Mouse (Mus musculus) c-Kit-positive CD71-positive TER-119-positive erythroid progenitor cells, embryonic 14.5 days (primary cell): Measurements from ENCODE around the gene Cdc42bpg.

ENCODE experiments used
- DNase-seq: peaks from one replicate; pipeline ENCODE4 v3.0.0-alpha.2; 2013; ENCODE audit warnings: low spot score

Gene Cdc42bpg

DNA sequence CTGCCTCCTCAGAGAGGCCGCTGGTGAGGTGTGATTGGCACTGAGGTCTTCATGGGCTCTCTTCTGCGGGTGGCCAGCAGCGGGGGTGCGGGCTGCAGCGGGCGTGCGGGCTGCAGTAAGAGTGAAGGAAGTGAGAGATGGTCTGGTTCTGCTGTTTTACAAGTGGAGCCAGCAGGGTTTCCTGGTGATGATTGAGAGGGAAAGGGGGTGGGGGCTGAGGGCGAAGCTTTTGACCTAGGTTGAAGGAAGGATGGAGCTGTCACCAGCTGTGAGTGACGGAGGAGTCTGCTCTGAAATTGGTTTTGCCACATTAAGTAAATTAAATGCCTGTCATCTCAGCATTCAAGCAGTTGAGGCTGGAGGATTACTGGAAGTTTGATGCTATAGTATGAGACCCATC, 42.5 kb downstream of the Cdc42bpg start:
- DNase-seq = no peak

DNA sequence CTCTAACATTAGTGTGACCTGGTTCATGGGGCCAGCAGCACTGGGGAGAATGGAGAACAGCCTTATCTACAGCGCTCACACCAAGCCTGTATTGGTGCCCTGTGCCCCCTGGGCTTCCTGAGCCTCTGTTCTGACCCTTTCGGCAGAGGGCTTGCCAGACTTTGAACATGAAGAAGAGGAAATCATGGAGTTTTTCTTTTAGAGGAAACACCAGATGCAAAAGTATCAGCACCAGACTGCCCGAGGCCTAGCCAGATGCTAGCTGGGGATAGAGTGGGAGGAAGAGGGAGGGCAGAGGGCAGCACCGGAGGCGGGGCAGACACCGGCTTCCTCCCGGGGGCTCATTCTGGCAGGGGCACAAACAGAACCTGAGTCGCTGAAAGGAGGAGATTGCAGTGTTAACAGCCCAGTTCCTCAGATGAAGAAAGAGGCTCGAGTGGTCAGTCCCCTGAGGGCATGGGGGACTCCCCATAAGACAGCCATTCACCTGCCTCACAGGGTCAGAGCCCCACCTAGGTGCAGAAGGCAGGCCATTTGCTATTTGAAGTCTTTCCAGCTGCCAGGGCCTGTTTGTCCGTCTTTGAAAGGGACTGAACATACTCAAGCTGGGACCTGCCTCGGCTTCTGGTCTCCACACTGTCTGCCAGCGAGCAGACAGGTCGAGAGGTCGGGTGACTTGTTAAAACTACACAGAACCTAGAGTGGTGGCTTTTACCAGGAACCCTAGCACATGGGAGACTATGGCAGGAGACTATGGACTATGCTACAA, 43.1 kb downstream of the Cdc42bpg start:
- no peak for DNase-seq

DNA sequence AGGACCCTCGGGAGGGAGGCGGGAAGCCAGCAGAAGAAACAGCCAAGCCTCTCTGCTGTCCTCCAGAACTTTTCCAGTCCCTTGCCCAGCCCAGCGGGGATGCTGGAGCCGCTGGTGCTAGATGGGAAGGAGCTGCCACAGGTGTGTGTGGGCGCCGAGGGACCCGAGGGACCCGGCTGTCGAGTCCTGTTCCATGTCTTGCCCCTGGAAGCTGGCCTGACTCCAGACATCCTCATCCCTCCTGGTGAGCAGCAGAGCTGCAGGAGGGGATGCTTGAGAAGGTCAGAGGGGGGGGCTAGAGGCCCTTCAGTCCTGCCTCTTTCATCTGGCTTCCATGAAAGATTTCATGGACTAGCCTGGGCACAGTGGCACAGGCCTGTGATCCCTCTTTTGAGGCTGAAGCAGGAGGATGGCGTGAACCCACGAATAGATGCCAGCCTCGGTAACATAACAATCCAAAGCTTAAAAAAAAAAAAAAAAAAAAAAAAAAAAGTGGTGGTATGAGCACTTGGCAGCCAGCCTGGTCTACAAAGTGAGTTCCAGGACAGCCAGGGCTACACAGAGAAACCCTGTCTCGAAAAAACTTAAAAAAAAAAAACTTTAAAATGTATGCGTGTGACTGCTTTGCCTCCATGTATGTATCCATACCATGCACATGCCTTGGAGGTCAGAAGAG, 45.3 kb downstream of the Cdc42bpg start:
- DNase-seq = no peak

- DNase-seq = no peak
Observed at GRCm38 (mm10) chr19:6352107-6352505, 45.9 kb downstream of the Cdc42bpg start.

GRCm38 (mm10) chr19:6354030-6354429, 47.8 kb downstream of the Cdc42bpg start:
- no peak for DNase-seq

- no peak for DNase-seq
Observed at GRCm38 (mm10) chr19:6361291-6361690, 55.0 kb downstream of the Cdc42bpg start.

- no peak for DNase-seq
Observed at GRCm38 (mm10) chr19:6363091-6363410, 56.8 kb downstream of the Cdc42bpg start.

DNA sequence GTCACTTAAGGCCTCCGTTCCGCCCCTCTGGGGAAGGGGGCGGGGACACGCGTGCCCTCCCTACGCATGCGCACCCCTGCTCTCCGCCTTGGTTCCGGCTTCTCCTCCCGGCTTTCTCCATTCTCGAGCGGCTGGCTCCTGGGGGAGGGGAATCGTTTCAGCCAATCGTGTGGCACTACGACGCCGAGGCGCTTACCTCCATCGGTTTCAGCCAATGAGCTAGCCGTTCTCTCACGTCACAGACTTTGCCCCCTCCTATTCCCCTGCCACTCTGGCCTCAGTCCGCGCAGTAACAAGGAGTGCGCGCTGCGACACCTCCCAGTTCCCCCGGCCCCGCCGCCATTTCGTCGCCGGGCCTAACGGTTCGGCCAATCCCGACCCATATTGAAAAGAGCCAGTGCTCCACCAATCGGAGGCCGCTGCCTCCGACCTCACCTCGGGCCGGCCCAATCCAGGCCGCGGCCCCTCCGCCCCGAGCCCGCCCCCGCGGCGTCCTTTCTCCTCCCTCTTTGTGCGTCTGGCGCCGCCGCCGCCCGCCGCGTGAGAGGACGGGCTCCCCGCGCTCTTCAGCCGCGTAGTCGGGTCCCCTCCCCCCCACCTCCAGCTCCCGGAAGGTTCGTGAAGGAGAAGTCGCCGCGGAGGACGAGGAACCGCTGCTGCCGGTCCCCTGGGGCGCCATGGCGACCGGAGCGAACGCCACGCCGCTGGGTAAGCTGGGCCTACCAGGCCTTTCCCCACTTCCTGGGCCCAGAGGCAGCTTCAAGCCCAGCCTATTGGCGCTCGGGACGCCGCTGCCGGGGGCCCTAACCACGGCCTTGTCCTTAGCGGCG, 57.4 kb downstream of the Cdc42bpg start, which contains the start of gene Sf1:
Gene Sf1, plus strand, starts transcription at position 280 of the 830 bp plus-strand sequence.
- peak; percentile 100 for DNase-seq

- peak; percentile 87 for DNase-seq
Observed at GRCm38 (mm10) chr19:6364317-6364725, 58.1 kb downstream of the Cdc42bpg start.

GRCm38 (mm10) chr19:6364842-6365241, 58.6 kb downstream of the Cdc42bpg start:
- no peak for DNase-seq

DNA sequence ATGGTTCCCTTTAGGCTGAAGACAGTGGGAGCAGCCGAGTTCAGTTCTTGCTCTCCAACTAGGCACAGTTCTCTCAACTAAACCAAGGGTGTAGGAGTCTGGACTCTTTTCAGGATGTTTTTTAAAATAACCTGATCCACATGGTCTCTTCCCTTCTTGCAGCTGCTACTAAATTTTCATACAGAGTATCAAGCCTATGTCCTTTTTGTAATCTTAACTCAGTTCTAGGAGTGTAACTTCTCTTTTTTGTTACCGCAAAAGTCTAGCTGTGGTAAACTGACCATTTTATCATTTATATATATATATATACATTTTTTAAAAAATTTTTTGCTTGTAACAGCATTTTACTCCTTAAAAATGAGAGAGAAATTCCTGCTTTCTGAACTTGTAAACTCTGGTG, 63.9 kb downstream of the Cdc42bpg start:
- no peak for DNase-seq

DNA sequence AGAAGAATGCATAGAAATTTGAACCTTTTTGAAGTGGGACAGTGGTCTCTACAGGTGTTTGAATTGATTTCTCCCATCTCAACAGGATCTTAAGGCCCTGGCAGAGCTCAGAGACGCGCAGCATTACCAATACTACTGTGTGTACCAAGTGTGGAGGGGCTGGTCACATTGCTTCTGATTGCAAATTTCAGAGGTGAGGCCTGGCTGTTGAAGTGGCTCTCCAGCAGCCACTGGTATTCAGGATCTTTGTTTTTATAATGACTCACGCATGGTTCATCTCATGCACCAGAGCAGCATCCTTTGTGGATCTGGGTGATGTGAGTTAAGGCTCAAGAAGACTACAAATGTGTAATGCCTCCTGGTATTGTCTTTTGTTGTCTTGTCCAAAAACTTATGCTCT, 66.2 kb downstream of the Cdc42bpg start:
- no peak for DNase-seq

DNA sequence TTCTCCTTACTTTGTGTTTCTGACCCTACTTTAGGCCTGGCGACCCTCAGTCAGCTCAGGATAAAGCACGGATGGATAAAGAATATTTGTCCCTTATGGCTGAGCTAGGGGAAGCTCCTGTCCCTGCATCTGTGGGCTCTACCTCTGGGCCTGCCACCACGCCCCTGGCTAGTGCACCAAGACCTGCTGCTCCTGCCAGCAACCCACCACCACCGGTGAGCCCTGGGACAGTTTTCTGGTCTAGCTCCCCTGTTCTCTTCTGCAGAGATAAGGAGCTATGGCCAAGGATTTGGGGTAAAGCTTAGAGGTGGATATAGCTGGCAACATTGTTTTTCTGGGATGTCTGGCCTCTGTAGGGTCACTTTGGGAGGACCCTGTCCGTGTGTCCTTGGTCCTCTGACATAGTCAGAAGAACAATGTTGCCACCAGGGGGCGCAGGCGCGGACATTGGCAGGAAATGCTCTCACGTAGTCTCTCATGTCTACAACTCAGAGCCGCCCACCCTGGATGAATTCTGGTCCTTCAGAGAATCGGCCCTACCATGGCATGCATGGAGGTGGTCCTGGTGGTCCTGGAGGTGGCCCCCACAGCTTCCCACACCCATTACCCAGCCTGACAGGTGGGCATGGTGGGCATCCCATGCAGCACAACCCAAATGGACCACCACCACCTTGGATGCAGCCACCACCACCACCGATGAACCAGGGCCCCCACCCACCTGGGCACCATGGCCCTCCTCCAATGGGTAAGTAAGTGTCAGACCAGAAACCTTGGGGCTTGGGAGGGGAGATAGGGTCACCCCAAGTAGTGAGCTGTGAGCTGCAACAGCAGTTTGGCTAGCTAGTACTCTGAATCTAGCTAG, 67.5 kb downstream of the Cdc42bpg start:
- DNase-seq = peak; percentile 55

- no peak for DNase-seq
Observed at GRCm38 (mm10) chr19:6374571-6374970, 68.3 kb downstream of the Cdc42bpg start.
